Mouse (Mus musculus): ENCODE data around the gene Cacna1a. TPM values are rescaled to one million over a fixed set of nuclear protein-coding genes. Genes with fewer than 3 reads are reported as not detected.
A peak's percentile ranks its signal among the peaks of the same experiment; 100 is the strongest.

The Cacna1a gene
- total RNA-seq, 1 experiment = 27.4 TPM

DNA sequence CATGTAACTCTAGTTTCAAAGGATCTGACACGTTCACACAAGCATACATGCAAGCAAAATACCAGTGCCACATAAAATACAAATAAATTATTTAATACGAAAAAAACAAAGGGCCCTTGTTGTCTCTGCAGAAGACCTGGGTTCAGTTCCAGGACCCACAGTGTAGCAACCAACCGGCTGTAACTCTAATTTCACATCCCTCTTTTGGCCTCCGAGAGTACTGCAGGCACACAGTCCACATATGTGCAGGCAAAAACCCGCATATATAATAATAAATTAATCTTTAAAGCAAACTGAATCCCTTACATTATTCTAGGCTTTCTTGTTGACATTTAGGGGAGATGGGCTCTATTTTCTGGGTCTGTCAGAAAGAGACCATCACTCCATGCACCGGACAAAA is 258.6 kb downstream of the Cacna1a start:
- in situ Hi-C loops (cut with MboI; ENCODE audit: low sequenced_read_pairs in 2 of 2, unreplicated experiment in 2 of 2) = no loop called here
- Histone ChIP-seq H3K4me3 (ENCODE audit: insufficient read depth in 1 of 2, low read depth in 1 of 2, low read length in 2 of 2, poor library complexity in 1 of 2, severe bottlenecking in 1 of 2) (peak overlapping the region; percentile 44 to 55; a peak in 2 of 4 replicates), H3K9ac (ENCODE audit: insufficient read depth, low read depth, low read length, poor library complexity, severe bottlenecking) (peak overlapping the region; percentile 70; the same call in 1 of the 2 replicates), H3K9me3 (ENCODE audit: control insufficient read depth, insufficient read depth, low read depth, low read length) (no peaks in the 10 kb centered on the region), H3K36me3 (ENCODE audit: control insufficient read depth, insufficient read depth, low read length, poor library complexity, severe bottlenecking) (no peaks in the 10 kb centered on the region), H3K27ac (ENCODE audit: insufficient read depth, low read depth, low read length, poor library complexity, severe bottlenecking) (peak overlapping the region; percentile 59; the same call in 1 of the 2 replicates), H3K4me1 (ENCODE audit: control insufficient read depth in 2 of 2, insufficient read depth in 2 of 2, low read length in 2 of 2, poor library complexity in 1 of 2) (peaks cover 7 to 8% of the 10 kb centered on the region in 2 experiments; a peak in 2 of 4 replicates)
- DNase-seq (ENCODE audit: low read depth, low spot score) = no peak
- no peak for TF ChIP-seq ZC3H11A (IDR thresholded peaks at IDR 0.05; ENCODE audit: borderline replicate concordance, low read depth, low read length)
- no peak for TF ChIP-seq ZNF384 (IDR thresholded peaks at IDR 0.05; ENCODE audit: low read depth, low read length)
- TF ChIP-seq CHD2 (IDR thresholded peaks at IDR 0.05; ENCODE audit: low read depth, low read length) = no peak
- no peak for TF ChIP-seq HCFC1 (IDR thresholded peaks at IDR 0.05; ENCODE audit: borderline replicate concordance, insufficient read depth, low read length)

DNA sequence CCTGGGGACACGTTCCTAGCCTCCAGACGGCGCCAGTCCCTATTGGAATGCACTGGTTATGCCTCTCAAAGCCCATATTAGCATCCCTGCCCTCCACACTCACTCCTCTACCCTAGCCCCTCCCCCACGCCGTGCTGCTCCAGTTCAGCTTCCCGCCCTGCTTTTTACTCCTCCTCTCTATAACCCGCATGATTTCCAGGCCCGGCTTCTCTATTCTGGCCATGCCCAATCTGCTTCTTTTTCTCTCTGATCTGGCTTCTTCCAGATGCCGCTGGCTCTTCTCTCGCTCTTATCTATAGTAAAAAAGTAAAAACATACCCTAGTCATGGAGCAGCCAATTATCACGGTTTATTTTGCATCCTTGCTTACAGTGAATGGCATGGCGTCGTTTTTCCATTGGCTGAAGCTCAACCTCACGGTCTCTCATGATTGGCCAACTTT is 259.2 kb downstream of the Cacna1a start:
- TF ChIP-seq CHD2 (IDR thresholded peaks at IDR 0.05; ENCODE audit: low read depth, low read length) = no peak
- H3K27ac ChIP-seq (ENCODE audit: insufficient read depth, low read depth, low read length, poor library complexity, severe bottlenecking) = peak overlapping the region; percentile 59
- H3K9me3 ChIP-seq (ENCODE audit: control insufficient read depth, insufficient read depth, low read depth, low read length) = no peaks in the 10 kb centered on the region
- peak overlapping the region; percentile 70; the same call in 1 of the 2 replicates for H3K9ac ChIP-seq (ENCODE audit: insufficient read depth, low read depth, low read length, poor library complexity, severe bottlenecking)
- peak overlapping the region; percentile 44 to 55 for H3K4me3 ChIP-seq (ENCODE audit: insufficient read depth in 1 of 2, low read depth in 1 of 2, low read length in 2 of 2, poor library complexity in 1 of 2, severe bottlenecking in 1 of 2)
- in situ Hi-C loops (cut with MboI; ENCODE audit: low sequenced_read_pairs in 2 of 2, unreplicated experiment in 2 of 2) = no loop called here
- no peaks in the 10 kb centered on the region for H3K36me3 ChIP-seq (ENCODE audit: control insufficient read depth, insufficient read depth, low read length, poor library complexity, severe bottlenecking)
- no peak for DNase-seq (ENCODE audit: low read depth, low spot score)
- peaks cover 6 to 7% of the 10 kb centered on the region in 2 experiments; a peak in 2 of 4 replicates for H3K4me1 ChIP-seq (ENCODE audit: control insufficient read depth in 2 of 2, insufficient read depth in 2 of 2, low read length in 2 of 2, poor library complexity in 1 of 2)

DNA sequence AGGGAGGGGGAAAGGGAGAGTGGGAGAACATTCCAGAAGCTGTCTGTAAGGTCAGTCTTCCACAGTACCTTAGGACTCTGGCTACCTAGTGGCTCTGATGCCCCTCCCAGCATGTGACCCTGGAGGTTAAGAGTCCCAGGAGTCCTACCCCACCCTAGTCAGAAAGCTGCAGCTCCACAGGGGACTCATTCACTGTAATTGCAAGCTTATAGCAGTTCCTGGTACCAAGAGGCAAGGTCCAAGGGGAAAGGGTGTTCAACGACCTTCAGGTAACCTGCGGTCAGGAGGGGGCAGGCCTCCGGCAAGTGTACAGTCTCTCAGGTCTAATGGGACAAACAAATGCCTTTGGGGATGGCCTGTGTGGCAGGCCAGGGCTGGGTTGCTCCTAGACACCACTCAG is 262.0 kb downstream of the Cacna1a start:
- DNase-seq (ENCODE audit: low read depth, low spot score) = no peak
- Histone ChIP-seq H3K4me3 (ENCODE audit: insufficient read depth in 1 of 2, low read depth in 1 of 2, low read length in 2 of 2, poor library complexity in 1 of 2, severe bottlenecking in 1 of 2) (peak overlapping the region; percentile 24 to 32; a peak in 3 of 4 replicates), H3K27ac (ENCODE audit: insufficient read depth, low read depth, low read length, poor library complexity, severe bottlenecking) (peak overlapping the region; percentile 86), H3K9me3 (ENCODE audit: control insufficient read depth, insufficient read depth, low read depth, low read length) (no peaks in the 10 kb centered on the region), H3K4me1 (ENCODE audit: control insufficient read depth in 2 of 2, insufficient read depth in 2 of 2, low read length in 2 of 2, poor library complexity in 1 of 2) (peaks cover 6 to 9% of the 10 kb centered on the region in 2 experiments; a peak in 3 of 4 replicates), H3K9ac (ENCODE audit: insufficient read depth, low read depth, low read length, poor library complexity, severe bottlenecking) (peak overlapping the region; percentile 69; the same call in 1 of the 2 replicates), H3K36me3 (ENCODE audit: control insufficient read depth, insufficient read depth, low read length, poor library complexity, severe bottlenecking) (no peaks in the 10 kb centered on the region)
- in situ Hi-C loops (cut with MboI; ENCODE audit: low sequenced_read_pairs in 2 of 2, unreplicated experiment in 2 of 2) = no loop called here
- no peak for TF ChIP-seq ZC3H11A (IDR thresholded peaks at IDR 0.05; ENCODE audit: borderline replicate concordance, low read depth, low read length)
- TF ChIP-seq MAFK (IDR thresholded peaks at IDR 0.05; ENCODE audit: insufficient read depth, low read depth, low read length) = no peak
- 0 out of 2 replicates have a peak, but pooled peaks have one; percentile 25 for TF ChIP-seq HCFC1 (IDR thresholded peaks at IDR 0.05; ENCODE audit: borderline replicate concordance, insufficient read depth, low read length)
- no peak for TF ChIP-seq CHD2 (IDR thresholded peaks at IDR 0.05; ENCODE audit: low read depth, low read length)
- TF ChIP-seq ZNF384 (IDR thresholded peaks at IDR 0.05; ENCODE audit: low read depth, low read length) = no peak

DNA sequence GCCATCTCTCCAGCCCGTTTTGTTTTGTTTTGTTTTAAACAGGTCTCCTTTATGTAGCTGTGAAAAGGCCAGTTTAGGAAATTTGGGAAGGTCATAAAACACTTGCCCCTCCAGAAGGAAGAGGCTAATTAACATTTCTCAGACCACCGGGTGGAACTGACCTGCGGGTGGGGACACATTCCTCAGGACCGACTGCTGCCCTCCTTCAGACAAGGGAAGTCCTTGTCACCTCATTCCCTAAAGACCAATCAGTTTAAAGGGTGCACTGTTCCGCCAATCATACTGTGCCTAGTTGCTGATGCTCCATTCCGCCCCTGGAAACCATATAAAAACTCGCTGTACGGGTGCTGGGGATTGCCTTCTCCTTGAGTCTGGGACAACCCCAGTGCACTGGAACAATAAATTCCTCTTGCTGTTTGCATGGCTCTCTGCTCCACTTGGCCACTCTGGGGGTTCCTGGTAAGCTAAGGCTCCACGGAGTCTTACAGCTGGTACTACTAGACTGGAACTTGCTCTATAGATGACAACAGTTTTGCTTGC is 264.9 kb downstream of the Cacna1a start:
- Histone ChIP-seq H3K9ac (ENCODE audit: insufficient read depth, low read depth, low read length, poor library complexity, severe bottlenecking) (no peak overlapping the region), H3K27ac (ENCODE audit: insufficient read depth, low read depth, low read length, poor library complexity, severe bottlenecking) (no peak overlapping the region), H3K9me3 (ENCODE audit: control insufficient read depth, insufficient read depth, low read depth, low read length) (no peaks in the 10 kb centered on the region), H3K4me3 (ENCODE audit: insufficient read depth in 1 of 2, low read depth in 1 of 2, low read length in 2 of 2, poor library complexity in 1 of 2, severe bottlenecking in 1 of 2) (no peak overlapping the region), H3K4me1 (ENCODE audit: control insufficient read depth in 2 of 2, insufficient read depth in 2 of 2, low read length in 2 of 2, poor library complexity in 1 of 2) (peaks cover 13 to 16% of the 10 kb centered on the region in 2 experiments), H3K36me3 (ENCODE audit: control insufficient read depth, insufficient read depth, low read length, poor library complexity, severe bottlenecking) (no peaks in the 10 kb centered on the region)
- TF ChIP-seq CHD2 (IDR thresholded peaks at IDR 0.05; ENCODE audit: low read depth, low read length) (no peak), ZC3H11A (IDR thresholded peaks at IDR 0.05; ENCODE audit: borderline replicate concordance, low read depth, low read length) (no peak), MAFK (IDR thresholded peaks at IDR 0.05; ENCODE audit: insufficient read depth, low read depth, low read length) (no peak), ZNF384 (IDR thresholded peaks at IDR 0.05; ENCODE audit: low read depth, low read length) (no peak), HCFC1 (IDR thresholded peaks at IDR 0.05; ENCODE audit: borderline replicate concordance, insufficient read depth, low read length) (no peak)
- in situ Hi-C loops (cut with MboI; ENCODE audit: low sequenced_read_pairs in 2 of 2, unreplicated experiment in 2 of 2) = no loop called here
- DNase-seq (ENCODE audit: low read depth, low spot score) = no peak

DNA sequence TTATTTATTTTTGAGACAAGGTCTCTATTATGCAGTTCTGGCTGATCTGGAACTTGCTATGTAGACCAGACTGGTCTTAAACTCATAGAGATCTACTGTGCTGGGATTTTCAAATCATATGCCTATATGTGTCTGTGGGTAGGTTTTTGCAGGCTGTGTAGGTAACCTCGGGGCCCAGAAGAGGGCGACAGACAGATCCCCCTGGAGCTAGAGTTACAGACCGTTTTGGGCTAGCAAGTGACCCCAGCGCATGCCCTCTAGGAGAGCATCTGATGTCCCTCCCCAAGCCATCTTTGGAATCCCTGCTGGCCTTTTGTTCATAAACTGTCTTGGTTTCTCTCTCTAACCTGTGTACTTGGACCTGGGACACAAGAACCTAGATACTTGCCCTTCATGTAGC is 266.4 kb downstream of the Cacna1a start:
- TF ChIP-seq ZC3H11A (IDR thresholded peaks at IDR 0.05; ENCODE audit: borderline replicate concordance, low read depth, low read length) = no peak
- no peak for TF ChIP-seq CHD2 (IDR thresholded peaks at IDR 0.05; ENCODE audit: low read depth, low read length)
- TF ChIP-seq ZNF384 (IDR thresholded peaks at IDR 0.05; ENCODE audit: low read depth, low read length) = no peak
- TF ChIP-seq HCFC1 (IDR thresholded peaks at IDR 0.05; ENCODE audit: borderline replicate concordance, insufficient read depth, low read length) = no peak
- TF ChIP-seq MAFK (IDR thresholded peaks at IDR 0.05; ENCODE audit: insufficient read depth, low read depth, low read length) = no peak
- H3K9me3 ChIP-seq (ENCODE audit: control insufficient read depth, insufficient read depth, low read depth, low read length) = no peaks in the 10 kb centered on the region
- peak overlapping the region; percentile 97 for H3K27ac ChIP-seq (ENCODE audit: insufficient read depth, low read depth, low read length, poor library complexity, severe bottlenecking)
- in situ Hi-C loops (cut with MboI; ENCODE audit: low sequenced_read_pairs in 2 of 2, unreplicated experiment in 2 of 2) = no loop called here
- peaks cover 13 to 15% of the 10 kb centered on the region in 2 experiments for H3K4me1 ChIP-seq (ENCODE audit: control insufficient read depth in 2 of 2, insufficient read depth in 2 of 2, low read length in 2 of 2, poor library complexity in 1 of 2)
- H3K4me3 ChIP-seq (ENCODE audit: insufficient read depth in 1 of 2, low read depth in 1 of 2, low read length in 2 of 2, poor library complexity in 1 of 2, severe bottlenecking in 1 of 2) = peak overlapping the region; percentile 46 to 83; a peak in 3 of 4 replicates
- peak overlapping the region; percentile 62 for H3K9ac ChIP-seq (ENCODE audit: insufficient read depth, low read depth, low read length, poor library complexity, severe bottlenecking)
- no peaks in the 10 kb centered on the region for H3K36me3 ChIP-seq (ENCODE audit: control insufficient read depth, insufficient read depth, low read length, poor library complexity, severe bottlenecking)
- DNase-seq (ENCODE audit: low read depth, low spot score) = no peak

All from ES-E14 (cell line).